Mouse (Mus musculus) ovary, postnatal 10 days (tissue): ENCODE measurements at regions not wholly inside any gene's neighbourhood (a gene's known extent, or its start where the extent isn't known, plus 50 kb on each side); places are given as distances from the start of the nearest gene placed in this dataset.

Source experiments
- DNase-seq: peaks from one replicate; pipeline ENCODE4 v3.0.0; 2022; ENCODE audit warnings: low spot score

DNA sequence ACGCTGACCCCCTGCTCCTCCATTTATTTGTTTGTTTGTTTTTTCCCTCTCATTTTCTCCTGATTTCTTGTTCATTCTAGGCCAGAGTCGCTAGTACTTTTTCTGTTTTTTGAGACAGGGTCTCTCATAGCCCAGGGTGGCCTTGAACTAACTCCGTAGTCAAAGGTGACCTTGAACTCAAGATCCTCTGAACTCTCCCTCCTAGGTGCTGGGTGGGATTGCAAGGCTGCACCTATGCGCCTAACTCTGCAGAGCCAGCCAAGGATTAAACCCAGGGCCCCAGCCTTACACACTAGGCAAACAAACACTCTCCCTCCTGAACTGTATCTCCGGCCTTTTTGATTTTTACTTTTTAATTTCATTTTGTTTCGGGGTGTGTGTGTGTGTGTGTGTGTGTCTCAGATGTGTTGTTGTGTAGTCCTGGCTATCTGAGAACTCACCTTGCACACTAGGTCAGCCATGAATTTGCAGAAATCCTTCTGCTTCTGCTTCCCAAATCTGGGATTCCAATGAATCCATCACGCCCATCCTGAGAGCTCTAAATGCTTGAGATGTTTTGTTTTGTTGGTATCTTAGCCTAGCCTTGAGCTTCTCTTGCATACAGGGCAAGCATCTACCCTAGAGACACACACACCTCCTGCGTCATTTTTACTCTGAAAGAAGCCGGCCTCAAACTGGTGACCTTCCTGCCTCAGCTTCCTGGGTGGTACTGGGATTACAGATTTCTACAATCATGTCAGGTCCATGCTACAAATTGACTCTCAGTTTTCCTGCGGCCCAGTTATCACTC is 56.3 kb upstream of the Tbx3 start:
- DNase-seq, result no peak

DNA sequence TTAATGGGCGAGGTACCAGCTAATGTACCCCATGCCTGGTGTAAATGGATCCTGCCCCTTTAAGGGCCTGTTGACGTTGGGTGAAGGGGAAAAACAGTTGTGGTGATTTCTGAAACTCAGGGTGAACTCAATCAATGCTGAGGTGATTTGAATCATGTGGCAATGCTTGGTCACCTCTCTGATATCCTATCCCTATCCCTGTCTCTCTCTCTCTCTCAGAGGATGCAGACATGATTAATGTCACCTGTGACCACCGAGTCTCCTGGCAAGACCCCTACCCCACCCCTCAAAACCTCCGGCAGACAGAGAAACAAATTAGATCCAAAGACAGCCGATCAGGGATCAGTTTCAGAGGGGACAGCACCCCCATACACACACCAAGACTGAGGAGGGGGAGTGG is 54.8 kb upstream of the Tbx3 start:
- DNase-seq, result no peak

DNA sequence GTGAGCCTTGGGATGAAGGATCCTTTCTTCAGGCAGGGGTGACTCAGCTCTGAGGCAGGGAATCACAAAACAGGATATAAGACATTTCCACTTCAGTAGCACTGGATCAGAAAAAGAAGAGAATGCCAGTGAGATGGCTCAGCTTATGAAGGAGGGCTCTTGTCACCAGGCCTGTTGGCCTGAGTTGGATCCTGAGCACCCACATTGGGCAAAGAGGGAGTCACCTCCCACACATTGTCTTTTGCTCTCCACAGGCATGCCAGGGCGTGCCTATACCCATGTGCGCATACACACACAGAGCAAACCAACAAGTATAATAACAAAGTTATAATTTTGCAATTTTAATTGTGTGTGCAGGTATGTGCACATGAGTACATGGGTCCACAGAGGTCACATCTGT is 52.6 kb upstream of the Tbx3 start:
- no peak for DNase-seq

DNA sequence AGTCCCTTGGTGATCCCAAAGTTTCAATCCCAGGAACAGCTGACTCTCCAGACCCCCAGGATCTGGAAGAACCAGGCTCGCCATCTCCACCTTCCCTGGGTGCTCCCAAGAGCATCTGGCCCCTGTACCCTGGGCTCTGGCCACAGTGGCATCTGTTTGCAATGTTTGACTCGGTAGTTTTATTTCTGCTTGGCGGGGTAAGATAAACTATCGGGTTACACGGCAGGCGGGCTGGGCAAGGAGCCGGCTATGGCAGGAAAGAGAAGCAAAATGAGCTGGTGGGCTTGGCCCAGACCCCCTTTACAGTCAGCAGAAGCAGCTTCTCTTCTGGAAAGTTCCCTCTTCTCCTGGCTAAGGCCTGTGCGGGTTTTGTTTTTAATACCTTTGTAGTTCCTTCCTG is 50.6 kb upstream of the Tbx3 start:
- DNase-seq, result no peak
